Mouse (Mus musculus): ENCODE results near the gene Tmem274. TPM values are rescaled to one million over a fixed set of nuclear protein-coding genes. Genes with fewer than 3 reads are reported as not detected.
A peak's percentile ranks its signal among the peaks of the same experiment; 100 is the strongest.

Gene Tmem274
- polyA plus RNA-seq, 1 experiment from 2014 or later, result not detected

GRCm38 (mm10) chr4:149489415-149490240 lies 12.4 kb downstream of the Tmem274 start:
- Histone ChIP-seq H3K27ac (ENCODE audit: low read depth) (no peak overlapping the region), H3K4me1 (ENCODE audit: insufficient read depth) (no peaks in the 10 kb centered on the region; the same call in 1 of the 2 replicates), H3K27me3 (ENCODE audit: insufficient read depth, low read length) (no peaks in the 10 kb centered on the region; the same call in 1 of the 2 replicates), H3K9ac (no peak overlapping the region), H3K9me3 (ENCODE audit: low read depth, low read length) (no peaks in the 10 kb centered on the region), H3K4me2 (no peak overlapping the region), H3K36me3 (ENCODE audit: insufficient read depth) (peaks cover 65% of the 10 kb centered on the region), H3K4me3 (ENCODE audit: low read depth, low read length) (no peak overlapping the region)
- no peak for TF ChIP-seq CTCF (IDR thresholded peaks at IDR 0.05; ENCODE audit: low read depth)
- ATAC-seq (ENCODE audit: insufficient read depth) (no peak), DNase-seq (no peak)
- 92% methylated on average over 14 of the region's 14 CpGs for WGBS

- 95% methylated on average over 3 of the region's 3 CpGs for WGBS
- Histone ChIP-seq H3K36me3 (ENCODE audit: insufficient read depth) (peaks cover 76% of the 10 kb centered on the region), H3K9me3 (ENCODE audit: low read depth, low read length) (no peaks in the 10 kb centered on the region), H3K4me2 (no peak overlapping the region), H3K4me3 (ENCODE audit: low read depth, low read length) (no peak overlapping the region), H3K9ac (no peak overlapping the region), H3K27me3 (ENCODE audit: insufficient read depth, low read length) (no peaks in the 10 kb centered on the region), H3K4me1 (ENCODE audit: insufficient read depth) (no peaks in the 10 kb centered on the region), H3K27ac (ENCODE audit: low read depth) (no peak overlapping the region)
- peak; percentile 30; the same call in 1 of the 2 replicates for TF ChIP-seq CTCF (IDR thresholded peaks at IDR 0.05; ENCODE audit: low read depth)
- ATAC-seq (ENCODE audit: insufficient read depth) (no peak), DNase-seq (no peak)
Observed at GRCm38 (mm10) chr4:149491151-149491550, 14.0 kb downstream of the Tmem274 start.

- Histone ChIP-seq H3K36me3 (ENCODE audit: insufficient read depth) (peaks cover 68% of the 10 kb centered on the region), H3K27me3 (ENCODE audit: insufficient read depth, low read length) (no peaks in the 10 kb centered on the region), H3K4me2 (no peak overlapping the region), H3K9me3 (ENCODE audit: low read depth, low read length) (no peaks in the 10 kb centered on the region), H3K4me3 (ENCODE audit: low read depth, low read length) (no peak overlapping the region), H3K27ac (ENCODE audit: low read depth) (no peak overlapping the region), H3K4me1 (ENCODE audit: insufficient read depth) (no peaks in the 10 kb centered on the region), H3K9ac (no peak overlapping the region)
- TF ChIP-seq CTCF (IDR thresholded peaks at IDR 0.05; ENCODE audit: low read depth), result no peak
- DNase-seq (no peak), ATAC-seq (ENCODE audit: insufficient read depth) (no peak)
- WGBS, result 79% methylated on average over 2 of the region's 2 CpGs
Observed at GRCm38 (mm10) chr4:149496612-149497011, 19.4 kb downstream of the Tmem274 start.

GRCm38 (mm10) chr4:149498901-149499300 lies 21.7 kb downstream of the Tmem274 start:
- Histone ChIP-seq H3K4me2 (no peak overlapping the region), H3K27ac (ENCODE audit: low read depth) (no peak overlapping the region), H3K27me3 (ENCODE audit: insufficient read depth, low read length) (no peaks in the 10 kb centered on the region), H3K36me3 (ENCODE audit: insufficient read depth) (peaks cover 67% of the 10 kb centered on the region), H3K4me1 (ENCODE audit: insufficient read depth) (no peaks in the 10 kb centered on the region), H3K9ac (no peak overlapping the region), H3K4me3 (ENCODE audit: low read depth, low read length) (no peak overlapping the region), H3K9me3 (ENCODE audit: low read depth, low read length) (no peaks in the 10 kb centered on the region)
- 64% methylated on average over 8 of the region's 8 CpGs for WGBS
- TF ChIP-seq CTCF (IDR thresholded peaks at IDR 0.05; ENCODE audit: low read depth), result no peak
- ATAC-seq (ENCODE audit: insufficient read depth), result peak; percentile 56; the same call in 1 of the 2 replicates
- DNase-seq, result peak; percentile 62

GRCm38 (mm10) chr4:149499790-149500189 lies 22.6 kb downstream of the Tmem274 start:
- Histone ChIP-seq H3K27ac (ENCODE audit: low read depth) (no peak overlapping the region), H3K9ac (no peak overlapping the region), H3K9me3 (ENCODE audit: low read depth, low read length) (no peaks in the 10 kb centered on the region), H3K36me3 (ENCODE audit: insufficient read depth) (peaks cover 58% of the 10 kb centered on the region), H3K4me2 (no peak overlapping the region), H3K27me3 (ENCODE audit: insufficient read depth, low read length) (no peaks in the 10 kb centered on the region), H3K4me1 (ENCODE audit: insufficient read depth) (no peaks in the 10 kb centered on the region), H3K4me3 (ENCODE audit: low read depth, low read length) (no peak overlapping the region)
- TF ChIP-seq CTCF (IDR thresholded peaks at IDR 0.05; ENCODE audit: low read depth), result no peak
- ATAC-seq (ENCODE audit: insufficient read depth) (no peak), DNase-seq (no peak)
- 83% methylated on average over 5 of the region's 5 CpGs for WGBS

- WGBS, result 75% methylated on average over 5 of the region's 5 CpGs
- H3K9me3 ChIP-seq (ENCODE audit: low read depth, low read length), result no peaks in the 10 kb centered on the region
- no peaks in the 10 kb centered on the region for H3K4me1 ChIP-seq (ENCODE audit: insufficient read depth)
- no peak overlapping the region for H3K4me2 ChIP-seq
- DNase-seq (no peak), ATAC-seq (ENCODE audit: insufficient read depth) (no peak)
- no peak for TF ChIP-seq CTCF (IDR thresholded peaks at IDR 0.05; ENCODE audit: low read depth)
- H3K4me3 ChIP-seq (ENCODE audit: low read depth, low read length), result no peak overlapping the region
- H3K27ac ChIP-seq (ENCODE audit: low read depth), result 0 out of 2 replicates have a peak overlapping the region, but pooled peaks have one; percentile 18
- H3K9ac ChIP-seq, result no peak overlapping the region
- no peaks in the 10 kb centered on the region for H3K27me3 ChIP-seq (ENCODE audit: insufficient read depth, low read length)
- peaks cover 27% of the 10 kb centered on the region for H3K36me3 ChIP-seq (ENCODE audit: insufficient read depth)
Observed at GRCm38 (mm10) chr4:149504363-149504762, 27.2 kb downstream of the Tmem274 start.

- no peak overlapping the region for H3K4me3 ChIP-seq (ENCODE audit: low read depth, low read length)
- H3K9me3 ChIP-seq (ENCODE audit: low read depth, low read length), result no peaks in the 10 kb centered on the region
- no peak for TF ChIP-seq CTCF (IDR thresholded peaks at IDR 0.05; ENCODE audit: low read depth)
- no peak overlapping the region for H3K9ac ChIP-seq
- no peak for DNase-seq
- H3K36me3 ChIP-seq (ENCODE audit: insufficient read depth), result peaks cover 23% of the 10 kb centered on the region
- H3K4me1 ChIP-seq (ENCODE audit: insufficient read depth), result no peaks in the 10 kb centered on the region
- H3K27ac ChIP-seq (ENCODE audit: low read depth), result no peak overlapping the region
- no peak overlapping the region for H3K4me2 ChIP-seq
- H3K27me3 ChIP-seq (ENCODE audit: insufficient read depth, low read length), result no peaks in the 10 kb centered on the region
- ATAC-seq (ENCODE audit: insufficient read depth), result no peak
- 49% methylated on average over 3 of the region's 3 CpGs for WGBS
Observed at GRCm38 (mm10) chr4:149504858-149505257, 27.7 kb downstream of the Tmem274 start.
